Mouse (Mus musculus): ENCODE measurements at regions not wholly inside any gene's neighbourhood (a gene's known extent, or its start where the extent isn't known, plus 50 kb on each side); places are given as distances from the start of the nearest gene placed in this dataset.

DNA sequence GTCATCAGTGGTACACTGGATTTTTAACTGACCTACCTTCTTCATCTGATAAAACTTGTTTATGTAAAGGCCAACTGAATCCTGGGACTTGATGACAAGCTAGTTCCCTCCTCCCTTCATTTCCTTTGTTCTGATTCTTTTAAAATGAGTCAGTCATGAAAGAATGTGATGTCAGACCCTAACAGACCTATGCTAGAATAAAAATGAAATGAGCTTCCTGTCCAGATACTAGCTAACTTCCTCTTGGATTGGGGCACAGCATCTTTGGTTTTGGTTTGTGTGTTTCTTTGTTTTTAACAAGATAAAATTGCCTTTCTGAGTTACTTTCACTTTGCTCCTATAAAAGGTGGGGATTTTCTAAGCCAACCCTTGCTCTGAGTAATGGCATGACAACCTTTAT, 225.2 kb upstream of the Ngly1 start:
- TF ChIP-seq CTCF (IDR thresholded peaks at IDR 0.05; ENCODE audit: low read depth) (no peak), EP300 (IDR thresholded peaks at IDR 0.05; ENCODE audit: low read depth) (no peak)
